ENCODE assay signal across 12 mouse cellular contexts in genomic region chr7:109027721-109028120, GRCm38 (mm10). TPM values are rescaled to one million over a fixed set of nuclear protein-coding genes. Genes with fewer than 3 reads are reported as not detected.
DNase-seq lines count a peak whose midpoint lies in the region; ATAC-seq and TF ChIP-seq lines count a peak whose summit lies in the region.
"Had no signal": no experiment of that assay in that cellular context is flagged by ENCODE, and none has a peak within 500 bp of the region (broad histone marks: within the 10 kb centered on the region; RNA-seq: fewer than 3 reads in every experiment).

No protein-coding gene starts in this region.

- H3K9me3 ChIP-seq in forebrain, embryonic 16.5 days (ENCODE audit: control insufficient read depth, low read length), result no peaks in the 10 kb centered on the region
- H3K9me3 ChIP-seq in forebrain, embryonic 12.5 days, result no peaks in the 10 kb centered on the region
- H3K9me3 ChIP-seq in neural tube, embryonic 12.5 days, result no peaks in the 10 kb centered on the region
- H3K9me3 ChIP-seq in neural tube, embryonic 15.5 days (replicated peaks), result no peaks in the 10 kb centered on the region
- H3K9me3 ChIP-seq in midbrain, embryonic 16.5 days (replicated peaks; ENCODE audit: control insufficient read depth, low read length, poor library complexity, severe bottlenecking), result no peaks in the 10 kb centered on the region

- no peak overlapping the region for H3K9ac ChIP-seq in forebrain, embryonic 16.5 days (replicated peaks; ENCODE audit: low read depth, low read length)
- no peak overlapping the region for H3K9ac ChIP-seq in forebrain, embryonic 12.5 days
- H3K9ac ChIP-seq in neural tube, embryonic 12.5 days, result no peak overlapping the region
- H3K9ac ChIP-seq in neural tube, embryonic 15.5 days (replicated peaks), result no peak overlapping the region
- no peak overlapping the region for H3K9ac ChIP-seq in midbrain, embryonic 16.5 days (ENCODE audit: low read depth, low read length)
- H3K9ac ChIP-seq: liver, postnatal 0 days had no signal

- WGBS in forebrain, embryonic 16.5 days, result 93% methylated on average over 7 of the region's 7 CpGs
- WGBS in forebrain, embryonic 12.5 days, result 98% methylated on average over 7 of the region's 7 CpGs
- 97% methylated on average over 7 of the region's 7 CpGs for WGBS in neural tube, embryonic 12.5 days
- WGBS in neural tube, embryonic 15.5 days, result 96% methylated on average over 7 of the region's 7 CpGs
- WGBS in midbrain, embryonic 16.5 days, result 96% methylated on average over 7 of the region's 7 CpGs

- no peaks in the 10 kb centered on the region for H3K27me3 ChIP-seq in forebrain, embryonic 16.5 days (replicated peaks; ENCODE audit: control insufficient read depth, insufficient read depth, low read length)
- H3K27me3 ChIP-seq in forebrain, embryonic 12.5 days, result no peaks in the 10 kb centered on the region
- H3K27me3 ChIP-seq in neural tube, embryonic 12.5 days (replicated peaks), result no peaks in the 10 kb centered on the region
- H3K27me3 ChIP-seq in neural tube, embryonic 15.5 days (replicated peaks), result no peaks in the 10 kb centered on the region
- no peaks in the 10 kb centered on the region for H3K27me3 ChIP-seq in midbrain, embryonic 16.5 days (ENCODE audit: control insufficient read depth, insufficient read depth, low read depth, low read length)

- no peak for DNase-seq in layer of hippocampus, adult 2 months (ENCODE audit: low spot score in 2 of 2)
- no peak for DNase-seq in layer of hippocampus, postnatal 14 days (ENCODE audit: low spot score in 2 of 2)
- DNase-seq in lung, postnatal 36 days, result no peak

- no peak overlapping the region for H3K4me2 ChIP-seq in forebrain, embryonic 16.5 days (ENCODE audit: low read length)
- H3K4me2 ChIP-seq in forebrain, embryonic 12.5 days, result no peak overlapping the region
- no peak overlapping the region for H3K4me2 ChIP-seq in neural tube, embryonic 12.5 days (replicated peaks)
- no peak overlapping the region for H3K4me2 ChIP-seq in neural tube, embryonic 15.5 days
- H3K4me2 ChIP-seq in midbrain, embryonic 16.5 days (ENCODE audit: low read length), result no peak overlapping the region
- H3K4me2 ChIP-seq: heart, embryonic 11.5 days had no signal

- ATAC-seq in forebrain, embryonic 16.5 days, result 0 out of 2 replicates have a peak, but pooled peaks have one; percentile 10
- ATAC-seq in forebrain, embryonic 12.5 days (ENCODE audit: low FRiP score), result no peak
- ATAC-seq in neural tube, embryonic 12.5 days (ENCODE audit: low FRiP score, low read depth), result 0 out of 2 replicates have a peak, but pooled peaks have one; percentile 10
- no peak for ATAC-seq in neural tube, embryonic 15.5 days (ENCODE audit: low FRiP score)
- ATAC-seq in midbrain, embryonic 16.5 days, result peak; percentile 41; the same call in 1 of the 2 replicates
- ATAC-seq: liver, postnatal 0 days had no signal

- TF ChIP-seq CTCF in layer of hippocampus, adult 2 months (conservative IDR thresholded peaks at IDR 0.05), result no peak

- no peak overlapping the region for H3K4me3 ChIP-seq in forebrain, embryonic 16.5 days (replicated peaks; ENCODE audit: low read length)
- H3K4me3 ChIP-seq in forebrain, embryonic 12.5 days (replicated peaks), result no peak overlapping the region
- no peak overlapping the region for H3K4me3 ChIP-seq in layer of hippocampus, adult 2 months
- no peak overlapping the region for H3K4me3 ChIP-seq in neural tube, embryonic 12.5 days
- no peak overlapping the region for H3K4me3 ChIP-seq in neural tube, embryonic 15.5 days (replicated peaks)
- H3K4me3 ChIP-seq in midbrain, embryonic 16.5 days (ENCODE audit: low read depth, low read length), result no peak overlapping the region

- peaks cover 13% of the 10 kb centered on the region for H3K36me3 ChIP-seq in forebrain, embryonic 16.5 days (ENCODE audit: control insufficient read depth, insufficient read depth)
- H3K36me3 ChIP-seq in forebrain, embryonic 12.5 days (replicated peaks), result peaks cover 47% of the 10 kb centered on the region
- H3K36me3 ChIP-seq in neural tube, embryonic 12.5 days, result peaks cover 46% of the 10 kb centered on the region
- peaks cover 75% of the 10 kb centered on the region for H3K36me3 ChIP-seq in neural tube, embryonic 15.5 days
- peaks cover 46% of the 10 kb centered on the region for H3K36me3 ChIP-seq in midbrain, embryonic 16.5 days (ENCODE audit: control insufficient read depth, insufficient read depth, low read length)

- H3K27ac ChIP-seq in forebrain, embryonic 16.5 days (ENCODE audit: low read length), result no peak overlapping the region
- H3K27ac ChIP-seq in forebrain, embryonic 12.5 days, result no peak overlapping the region
- H3K27ac ChIP-seq in layer of hippocampus, adult 2 months, result peak overlapping the region; percentile 65
- H3K27ac ChIP-seq in neural tube, embryonic 12.5 days, result no peak overlapping the region
- no peak overlapping the region for H3K27ac ChIP-seq in neural tube, embryonic 15.5 days (replicated peaks)
- H3K27ac ChIP-seq in midbrain, embryonic 16.5 days (ENCODE audit: low read length), result no peak overlapping the region
- H3K27ac ChIP-seq: stomach, postnatal 0 days had no signal

- no peaks in the 10 kb centered on the region for H3K4me1 ChIP-seq in forebrain, embryonic 16.5 days (replicated peaks; ENCODE audit: control insufficient read depth, insufficient read depth, low read length)
- H3K4me1 ChIP-seq in forebrain, embryonic 12.5 days, result no peaks in the 10 kb centered on the region
- H3K4me1 ChIP-seq in neural tube, embryonic 12.5 days, result no peaks in the 10 kb centered on the region
- no peaks in the 10 kb centered on the region for H3K4me1 ChIP-seq in neural tube, embryonic 15.5 days
- H3K4me1 ChIP-seq in midbrain, embryonic 16.5 days (ENCODE audit: control insufficient read depth, insufficient read depth, low read length), result no peaks in the 10 kb centered on the region

RNA-seq across cellular contexts. Expression of gene Ric3, which starts 55.4 kb away (rescaled TPM):
- polyA plus RNA-seq in forebrain, embryonic 16.5 days (2015; fragmentation: Nextera tagmentation; extraction: Ambion mirVana), result 31.9 and 34.6 TPM in 2 replicates
- 23.6 and 25.1 TPM in 2 replicates for polyA plus RNA-seq in forebrain, embryonic 12.5 days (2016; fragmentation: Nextera tagmentation; extraction: Ambion mirVana)
- 10 to 100 TPM; 69.6 to 72.0 TPM for total RNA-seq in layer of hippocampus, adult 2 months (2021)
- total RNA-seq in layer of hippocampus, postnatal 14 days (2021), result 10 to 100 TPM; 54.0 to 57.9 TPM
- polyA plus RNA-seq in neural tube, embryonic 12.5 days (2016; fragmentation: Nextera tagmentation; extraction: Ambion mirVana), result 21.2 and 24.1 TPM in 2 replicates
- polyA plus RNA-seq in neural tube, embryonic 15.5 days (2015; fragmentation: Nextera tagmentation; extraction: Ambion mirVana), result 27.9 and 35.2 TPM in 2 replicates
- 36.1 and 38.0 TPM in 2 replicates for polyA plus RNA-seq in midbrain, embryonic 16.5 days (2015; fragmentation: Nextera tagmentation; extraction: Ambion mirVana)
- polyA plus RNA-seq: inflammation-experienced regulatory T-cells, adult 6 months had no signal

Comparison
In these comparisons a context has a peak if more than half of its experiments do, and no peak if none do; other contexts are left out.
1. ATAC-seq: peak in forebrain, embryonic 16.5 days (single experiment), neural tube, embryonic 12.5 days (single experiment) and midbrain, embryonic 16.5 days (single experiment); none in forebrain, embryonic 12.5 days (single experiment) and neural tube, embryonic 15.5 days (single experiment).